Mouse (Mus musculus): Measurements from ENCODE around the gene Sh3gl3. TPM values are rescaled to one million over a fixed set of nuclear protein-coding genes. Genes with fewer than 3 reads are reported as not detected.

Gene Sh3gl3
- polyA plus RNA-seq, 1 experiment = 0.30 TPM

- TF ChIP-seq POLR2A (IDR thresholded peaks at IDR 0.05; ENCODE audit: low read depth, low read length) = no peak
- TF ChIP-seq CTCF (IDR thresholded peaks at IDR 0.05; ENCODE audit: extremely low read depth, insufficient read length, insufficient replicate concordance, low read depth, low read length) = no peak
- 77% methylated on average over 5 of the region's 5 CpGs for WGBS
Observed at GRCm38 (mm10) chr7:82177336-82177735, 3.7 kb downstream of the Sh3gl3 start.

DNA sequence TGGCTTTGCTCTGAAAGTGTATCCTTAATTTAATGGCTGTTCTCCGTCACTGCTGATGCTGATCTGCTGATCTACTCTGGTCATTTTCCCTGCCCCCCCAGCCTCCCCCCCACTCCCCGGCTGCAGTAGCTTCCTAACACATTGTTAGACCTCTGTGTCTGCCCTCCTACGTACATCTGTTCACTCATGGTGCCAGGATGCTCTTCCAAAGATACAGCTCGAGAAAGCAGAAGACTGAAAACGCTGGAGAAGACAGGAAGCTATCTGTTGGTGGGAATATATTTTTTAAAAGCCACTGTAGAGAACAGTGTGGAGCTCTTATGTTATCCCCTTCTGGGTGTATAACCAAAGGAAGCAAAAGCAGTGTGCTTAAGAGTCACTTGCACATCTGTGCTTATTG is 7.3 kb downstream of the Sh3gl3 start:
- 81% methylated on average over 5 of the region's 5 CpGs for WGBS
- H3K4me1 ChIP-seq (ENCODE audit: control insufficient read depth, insufficient read depth, insufficient read length, low read length) = no peaks in the 10 kb centered on the region
- no peaks in the 10 kb centered on the region for H3K36me3 ChIP-seq (ENCODE audit: control insufficient read depth, insufficient read depth, low read length)
- H3K27me3 ChIP-seq (ENCODE audit: control insufficient read depth, insufficient read depth, low read length) = no peaks in the 10 kb centered on the region
- TF ChIP-seq POLR2A (IDR thresholded peaks at IDR 0.05; ENCODE audit: low read depth, low read length) = no peak
- TF ChIP-seq CTCF (IDR thresholded peaks at IDR 0.05; ENCODE audit: extremely low read depth, insufficient read length, insufficient replicate concordance, low read depth, low read length) = no peak
- no peak overlapping the region for H3K4me3 ChIP-seq (ENCODE audit: low read depth, low read length)
- H3K27ac ChIP-seq (ENCODE audit: insufficient read depth, low read depth, low read length) = no peak overlapping the region

More at GRCm38 (mm10) chr7:82177336-82177735, 3.7 kb downstream of the Sh3gl3 start:
- no peak overlapping the region for H3K27ac ChIP-seq (ENCODE audit: insufficient read depth, low read depth, low read length)
- H3K4me1 ChIP-seq (ENCODE audit: control insufficient read depth, insufficient read depth, insufficient read length, low read length) = no peaks in the 10 kb centered on the region
- H3K27me3 ChIP-seq (ENCODE audit: control insufficient read depth, insufficient read depth, low read length) = peaks cover 4% of the 10 kb centered on the region; the same call in 1 of the 2 replicates
- H3K36me3 ChIP-seq (ENCODE audit: control insufficient read depth, insufficient read depth, low read length) = no peaks in the 10 kb centered on the region
- H3K4me3 ChIP-seq (ENCODE audit: low read depth, low read length) = no peak overlapping the region

GRCm38 (mm10) chr7:82182781-82183180 is 9.1 kb downstream of the Sh3gl3 start:
- no peak overlapping the region for H3K4me3 ChIP-seq (ENCODE audit: low read depth, low read length)
- no peaks in the 10 kb centered on the region for H3K36me3 ChIP-seq (ENCODE audit: control insufficient read depth, insufficient read depth, low read length)
- no peak for TF ChIP-seq CTCF (IDR thresholded peaks at IDR 0.05; ENCODE audit: extremely low read depth, insufficient read length, insufficient replicate concordance, low read depth, low read length)
- TF ChIP-seq POLR2A (IDR thresholded peaks at IDR 0.05; ENCODE audit: low read depth, low read length) = no peak
- H3K27ac ChIP-seq (ENCODE audit: insufficient read depth, low read depth, low read length) = no peak overlapping the region
- WGBS = 41% methylated on average over 2 of the region's 2 CpGs
- H3K27me3 ChIP-seq (ENCODE audit: control insufficient read depth, insufficient read depth, low read length) = no peaks in the 10 kb centered on the region
- no peaks in the 10 kb centered on the region for H3K4me1 ChIP-seq (ENCODE audit: control insufficient read depth, insufficient read depth, insufficient read length, low read length)

GRCm38 (mm10) chr7:82191604-82192003 is 18.0 kb downstream of the Sh3gl3 start:
- Histone ChIP-seq H3K27me3 (ENCODE audit: control insufficient read depth, insufficient read depth, low read length) (no peaks in the 10 kb centered on the region), H3K36me3 (ENCODE audit: control insufficient read depth, insufficient read depth, low read length) (no peaks in the 10 kb centered on the region), H3K4me3 (ENCODE audit: low read depth, low read length) (no peak overlapping the region), H3K4me1 (ENCODE audit: control insufficient read depth, insufficient read depth, insufficient read length, low read length) (no peaks in the 10 kb centered on the region), H3K27ac (ENCODE audit: insufficient read depth, low read depth, low read length) (no peak overlapping the region)
- WGBS = 77% methylated on average over 11 of the region's 11 CpGs
- no peak for TF ChIP-seq POLR2A (IDR thresholded peaks at IDR 0.05; ENCODE audit: low read depth, low read length)

GRCm38 (mm10) chr7:82192512-82192911 is 18.9 kb downstream of the Sh3gl3 start:
- H3K27ac ChIP-seq (ENCODE audit: insufficient read depth, low read depth, low read length) = no peak overlapping the region
- H3K36me3 ChIP-seq (ENCODE audit: control insufficient read depth, insufficient read depth, low read length) = no peaks in the 10 kb centered on the region
- H3K27me3 ChIP-seq (ENCODE audit: control insufficient read depth, insufficient read depth, low read length) = no peaks in the 10 kb centered on the region
- WGBS = 64% methylated on average over 4 of the region's 4 CpGs
- no peak overlapping the region for H3K4me3 ChIP-seq (ENCODE audit: low read depth, low read length)
- H3K4me1 ChIP-seq (ENCODE audit: control insufficient read depth, insufficient read depth, insufficient read length, low read length) = no peaks in the 10 kb centered on the region
- TF ChIP-seq CTCF (IDR thresholded peaks at IDR 0.05; ENCODE audit: extremely low read depth, insufficient read length, insufficient replicate concordance, low read depth, low read length) (no peak), POLR2A (IDR thresholded peaks at IDR 0.05; ENCODE audit: low read depth, low read length) (no peak)

DNA sequence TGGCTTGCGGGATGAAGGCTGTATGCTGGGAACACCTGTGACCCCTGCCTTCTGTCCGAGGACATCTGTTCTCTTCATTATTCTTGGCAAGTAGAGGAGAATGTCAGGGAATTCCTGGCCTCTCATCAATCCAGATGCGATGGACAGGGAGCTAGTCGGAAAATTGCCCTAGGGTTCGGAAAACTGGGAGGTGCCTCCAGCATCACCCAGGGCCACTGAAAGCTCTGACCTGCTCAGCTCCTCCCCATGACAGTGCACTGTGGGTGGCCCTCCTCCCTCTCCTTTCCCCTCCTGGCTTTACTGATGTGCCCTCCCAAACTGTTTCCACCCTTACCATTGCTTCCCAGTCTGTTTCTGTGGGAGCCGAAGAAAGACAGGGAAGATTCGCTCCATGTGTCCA is 29.5 kb downstream of the Sh3gl3 start:
- Histone ChIP-seq H3K4me3 (ENCODE audit: low read depth, low read length) (no peak overlapping the region), H3K36me3 (ENCODE audit: control insufficient read depth, insufficient read depth, low read length) (no peaks in the 10 kb centered on the region), H3K27me3 (ENCODE audit: control insufficient read depth, insufficient read depth, low read length) (no peaks in the 10 kb centered on the region), H3K4me1 (ENCODE audit: control insufficient read depth, insufficient read depth, insufficient read length, low read length) (no peaks in the 10 kb centered on the region; the same call in 1 of the 2 replicates), H3K27ac (ENCODE audit: insufficient read depth, low read depth, low read length) (no peak overlapping the region)
- 84% methylated on average over 7 of the region's 7 CpGs for WGBS
- no peak for TF ChIP-seq CTCF (IDR thresholded peaks at IDR 0.05; ENCODE audit: extremely low read depth, insufficient read length, insufficient replicate concordance, low read depth, low read length)
- no peak for TF ChIP-seq POLR2A (IDR thresholded peaks at IDR 0.05; ENCODE audit: low read depth, low read length)

- 43% methylated on average over 12 of the region's 12 CpGs for WGBS
- no peaks in the 10 kb centered on the region for H3K36me3 ChIP-seq (ENCODE audit: control insufficient read depth, insufficient read depth, low read length)
- no peaks in the 10 kb centered on the region; the same call in 1 of the 2 replicates for H3K4me1 ChIP-seq (ENCODE audit: control insufficient read depth, insufficient read depth, insufficient read length, low read length)
- H3K27ac ChIP-seq (ENCODE audit: insufficient read depth, low read depth, low read length) = no peak overlapping the region
- TF ChIP-seq CTCF (IDR thresholded peaks at IDR 0.05; ENCODE audit: extremely low read depth, insufficient read length, insufficient replicate concordance, low read depth, low read length) = no peak
- TF ChIP-seq POLR2A (IDR thresholded peaks at IDR 0.05; ENCODE audit: low read depth, low read length) = no peak
- no peaks in the 10 kb centered on the region for H3K27me3 ChIP-seq (ENCODE audit: control insufficient read depth, insufficient read depth, low read length)
- H3K4me3 ChIP-seq (ENCODE audit: low read depth, low read length) = no peak overlapping the region
Observed at GRCm38 (mm10) chr7:82204014-82204784, 30.6 kb downstream of the Sh3gl3 start.

All from small intestine, adult 2 months (tissue).